Mouse (Mus musculus) cortical plate, adult 2 months (tissue): ENCODE measurements around the gene Dnajb2.

Source experiments
- CTCF ChIP-seq: fragments of 200-500 bp; IDR thresholded peaks from 2 replicates; pipeline ENCODE4 v1.5.1; 2011; ENCODE audit warnings: mild to moderate bottlenecking, control low read depth, low read length; ENCODE audit not compliant: insufficient read depth; ENCODE audit errors: extremely low read depth
- POLR2A ChIP-seq: fragments of 200-500 bp; IDR thresholded peaks from 2 replicates; pipeline ENCODE4 v1.6.1; 2011; ENCODE audit warnings: mild to moderate bottlenecking, low read length, control low read depth; ENCODE audit not compliant: insufficient read depth; ENCODE audit errors: extremely low read depth

- TF ChIP-seq CTCF = peak; percentile 84
- no peak for TF ChIP-seq POLR2A
Observed at GRCm38 (mm10) chr1:75253849-75254624, 17.8 kb downstream of the Dnajb2 start.
